Mouse (Mus musculus) kidney, adult 8-10 months (tissue): Measurements from ENCODE around the gene Cdh7.

Experiments used
- DNase-seq, 2 experiments: peaks; one replicate each; pipeline ENCODE4 v3.0.0; 2022

The Cdh7 gene

GRCm38 (mm10) chr1:109982064-109982808, at the start of gene Cdh7:
Gene Cdh7 (plus strand): TSS chr1:109982431.
- DNase-seq, result no peak

DNA sequence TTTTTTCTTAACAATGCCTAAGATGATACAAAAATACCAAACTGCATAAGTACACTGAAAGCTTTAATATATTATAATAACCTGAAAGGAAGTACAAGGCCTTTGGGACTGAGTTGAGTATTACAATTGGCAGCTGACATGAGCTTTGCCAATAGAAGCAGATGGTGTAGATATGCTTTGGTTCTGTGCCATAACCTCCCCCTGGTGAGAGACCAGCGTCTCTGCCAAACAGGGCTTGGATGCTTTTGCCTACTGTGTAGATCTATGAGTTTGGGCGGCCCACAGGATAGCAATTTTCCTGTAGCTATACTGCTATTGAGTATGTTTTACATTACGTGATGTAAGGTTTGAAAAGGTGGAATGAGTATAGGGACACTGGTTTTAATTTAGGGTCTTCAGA, 49.6 kb upstream of the Cdh7 start:
- DNase-seq, result no peak

DNA sequence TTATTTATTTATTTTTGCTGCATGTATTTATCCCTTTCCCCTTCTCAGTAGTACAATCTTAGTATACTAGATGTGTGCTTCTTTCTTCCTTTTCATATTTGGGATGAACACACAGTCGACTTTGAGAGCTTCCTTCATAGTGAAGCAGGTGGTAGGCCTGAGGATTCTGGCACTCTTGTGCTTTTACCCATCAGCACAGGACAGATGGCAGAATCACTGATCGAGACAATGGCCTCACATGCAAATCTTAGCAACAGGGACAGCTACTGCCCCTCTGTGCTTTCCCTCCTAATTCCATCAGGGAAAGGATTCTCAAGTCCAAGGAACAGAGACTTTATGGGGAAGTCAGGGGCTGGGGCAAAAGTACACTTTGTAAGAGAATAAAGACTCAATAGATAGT, 33.7 kb upstream of the Cdh7 start:
- no peak for DNase-seq

GRCm38 (mm10) chr1:109971721-109972425, 10.4 kb upstream of the Cdh7 start:
- no peak for DNase-seq

DNA sequence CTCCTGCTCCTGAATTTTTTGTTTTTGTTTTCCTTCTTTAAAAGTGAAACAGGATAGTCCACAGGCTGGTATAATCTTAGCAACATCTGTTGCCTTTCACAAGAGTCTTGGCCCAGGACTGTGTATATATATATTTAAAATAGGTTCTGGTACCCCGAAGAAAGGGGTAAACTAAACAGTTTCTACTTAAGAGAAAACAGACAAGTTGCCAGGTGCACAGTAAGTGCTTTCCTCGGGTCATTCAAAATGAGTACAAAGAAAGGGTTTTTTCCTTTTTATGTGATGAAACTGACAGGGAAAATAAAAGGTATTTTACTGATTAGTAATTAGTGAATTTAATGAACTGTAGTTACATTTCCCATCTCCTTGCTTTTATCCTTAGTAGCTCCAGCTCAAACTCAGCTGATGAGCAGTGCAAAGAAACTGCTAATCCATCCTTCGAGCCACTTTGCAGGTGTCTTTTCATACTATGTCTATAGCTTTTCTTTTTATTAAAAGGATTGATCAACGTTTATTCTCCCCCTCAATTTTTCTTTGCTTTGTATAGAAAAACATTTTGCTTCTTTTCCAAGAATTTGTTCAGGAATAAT, 9.7 kb upstream of the Cdh7 start:
- DNase-seq, result no peak

- DNase-seq, result no peak
Observed at GRCm38 (mm10) chr1:109982809-109983536, 742 bp downstream of the Cdh7 start.

DNA sequence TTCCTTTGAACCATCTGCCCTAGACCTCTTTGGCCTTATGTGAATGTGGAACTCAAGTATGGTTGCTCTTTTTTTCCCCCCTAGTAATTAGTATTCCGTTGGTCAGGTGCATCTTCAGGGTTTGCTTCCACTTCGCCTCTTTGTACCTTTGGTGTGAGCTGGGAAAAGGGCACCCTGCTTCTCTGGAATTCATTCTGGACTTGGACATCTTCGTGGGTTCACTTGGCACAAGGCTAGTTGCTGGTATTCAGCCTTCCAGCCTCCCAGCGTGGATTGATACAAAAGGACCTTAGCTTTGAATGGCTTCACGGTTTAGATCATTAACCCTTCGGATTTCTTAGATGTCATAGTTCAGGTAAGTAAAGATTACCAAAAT, 1.3 kb downstream of the Cdh7 start:
- DNase-seq, result no peak

- DNase-seq, result no peak
Observed at GRCm38 (mm10) chr1:109984776-109985175, 2.5 kb downstream of the Cdh7 start.

DNA sequence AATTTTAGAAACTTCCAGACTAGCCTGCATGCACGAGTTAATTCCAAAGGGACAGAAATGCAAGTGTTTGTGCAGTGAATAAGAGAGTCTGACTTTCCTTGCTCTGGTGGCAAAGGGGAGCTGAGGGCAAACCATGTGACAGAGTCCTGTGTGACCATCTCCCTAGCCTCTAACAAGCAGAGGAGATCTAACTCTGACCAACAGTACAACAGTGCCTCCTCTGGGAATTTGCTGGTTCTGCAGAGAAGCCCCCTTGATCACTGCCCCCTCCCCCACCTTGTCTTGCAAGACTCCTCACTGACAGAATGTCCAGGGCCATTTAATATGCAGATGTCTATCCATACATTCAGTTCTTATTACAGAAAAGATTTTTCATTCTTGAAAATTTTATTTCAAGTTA, 3.2 kb downstream of the Cdh7 start:
- no peak for DNase-seq

- DNase-seq, result no peak
Observed at GRCm38 (mm10) chr1:109989541-109989940, 7.3 kb downstream of the Cdh7 start.

GRCm38 (mm10) chr1:109993906-109994305, 11.7 kb downstream of the Cdh7 start:
- no peak for DNase-seq

GRCm38 (mm10) chr1:110004451-110004850, 22.2 kb downstream of the Cdh7 start:
- no peak for DNase-seq

GRCm38 (mm10) chr1:110005038-110005437, 22.8 kb downstream of the Cdh7 start:
- DNase-seq, result no peak

- DNase-seq, result no peak
Observed at GRCm38 (mm10) chr1:110012153-110012552, 29.9 kb downstream of the Cdh7 start.

DNA sequence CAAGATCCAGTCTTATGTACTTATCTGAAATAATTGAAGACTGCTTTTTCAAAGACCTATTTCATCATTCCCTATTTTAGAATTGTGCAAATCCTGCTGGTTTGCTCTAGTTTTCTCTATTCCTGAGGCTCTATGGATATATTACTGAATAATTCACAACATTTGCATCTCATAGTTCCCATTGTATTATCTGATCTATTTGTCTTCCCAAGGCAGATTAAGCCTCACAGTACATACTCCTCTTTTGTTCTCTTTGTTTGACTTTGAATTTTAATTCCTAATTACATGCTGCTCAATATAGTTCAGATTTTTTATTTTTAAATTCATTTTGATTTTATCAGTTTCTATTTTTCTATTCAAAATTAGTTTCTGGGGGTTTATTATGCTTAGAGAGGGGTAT, 74.1 kb downstream of the Cdh7 start:
- no peak for DNase-seq

- no peak for DNase-seq
Observed at GRCm38 (mm10) chr1:110067405-110067804, 85.2 kb downstream of the Cdh7 start.

DNA sequence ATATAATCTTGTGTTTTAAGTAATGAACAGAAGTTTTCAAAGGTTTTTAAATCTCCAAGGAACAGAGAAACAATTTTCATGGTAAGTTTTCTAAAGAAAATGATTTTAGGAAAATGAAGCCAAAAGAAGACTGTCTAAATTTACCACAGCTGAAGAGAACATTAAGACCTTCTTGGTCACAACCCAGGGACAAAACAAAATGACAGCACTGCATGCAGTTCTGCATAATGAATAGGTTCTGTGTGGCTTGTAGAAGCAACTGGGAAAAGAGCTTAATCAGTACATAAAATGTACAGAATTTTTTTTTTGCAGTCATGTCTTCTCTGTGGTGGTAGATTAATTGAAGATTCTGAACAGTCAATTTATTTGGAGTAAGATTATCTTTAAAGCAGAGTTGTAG, 96.2 kb downstream of the Cdh7 start:
- no peak for DNase-seq

DNA sequence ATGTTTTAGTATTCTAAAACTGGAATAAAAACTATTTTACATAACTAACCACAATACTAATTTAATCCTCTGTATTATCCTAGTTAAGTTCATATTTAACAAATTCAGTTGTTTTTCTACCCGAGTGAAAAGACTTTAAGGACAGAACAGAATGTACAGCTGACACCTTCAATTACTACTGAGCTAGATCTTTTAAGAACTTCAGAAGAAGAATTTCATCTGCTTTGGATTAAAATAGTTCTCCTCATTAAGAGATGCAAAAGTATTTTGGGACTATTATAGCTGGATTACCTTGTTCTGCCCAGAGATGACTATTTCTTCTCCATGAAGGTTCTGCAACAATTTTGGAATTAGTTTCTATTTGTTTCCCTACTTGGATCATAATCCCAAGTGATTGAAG, 135.8 kb downstream of the Cdh7 start:
- no peak for DNase-seq

DNA sequence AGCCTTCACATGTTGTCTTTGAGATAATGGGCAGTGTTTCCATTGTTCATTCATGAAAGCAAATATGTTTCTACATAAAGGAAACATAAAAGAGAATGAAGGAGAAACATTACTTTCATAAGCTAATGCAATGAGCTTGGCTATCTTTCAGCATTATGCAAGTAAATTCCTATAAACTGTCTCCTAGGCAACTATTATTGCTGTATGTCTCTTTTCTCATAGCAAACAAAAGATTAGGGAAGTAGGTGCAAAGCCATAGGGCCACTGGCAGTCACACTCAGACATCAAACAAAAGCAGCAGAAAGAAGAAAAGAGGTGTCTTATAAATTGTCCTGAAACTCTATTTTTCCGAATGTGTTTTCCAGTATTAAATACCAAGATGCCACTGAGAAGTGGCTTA, 136.6 kb downstream of the Cdh7 start:
- no peak for DNase-seq

GRCm38 (mm10) chr1:110171459-110171858, 189.2 kb downstream of the Cdh7 start:
- DNase-seq, result peak in 1 of 2 experiments; percentile 1
